Mouse (Mus musculus) forebrain, embryonic 15.5 days (tissue): ENCODE data around the gene Taf1. TPM values are rescaled to one million over a fixed set of nuclear protein-coding genes. Genes with fewer than 3 reads are reported as not detected.

Source experiments
- ATAC-seq: fragments of 200-750 bp; cut with Nextera tagmentation; replicated peaks from 2 replicates; pipeline ENCODE4 v1.8.0; 2017; ENCODE audit warnings: mild to moderate bottlenecking, moderate TSS enrichment, moderate library complexity
- H3K27ac ChIP-seq: fragments of 300-500 bp; sonication (generic); replicated peaks from 2 replicates; pipeline ENCODE4 v1.5.1; 2015; ENCODE audit warnings: mild to moderate bottlenecking, inconsistent platforms
- H3K27me3 ChIP-seq: fragments of 300-500 bp; sonication (generic); 2 replicates; pipeline ENCODE4 v1.6.1; 2015; ENCODE audit warnings: inconsistent platforms
- H3K36me3 ChIP-seq: fragments of 300-500 bp; sonication (generic); 2 replicates; pipeline ENCODE4 v1.6.1; 2015; ENCODE audit warnings: mild to moderate bottlenecking, inconsistent platforms
- H3K4me1 ChIP-seq: fragments of 300-500 bp; sonication (generic); 2 replicates; pipeline ENCODE4 v1.6.1; 2015; ENCODE audit warnings: inconsistent platforms
- H3K4me2 ChIP-seq: fragments of 300-500 bp; sonication (generic); replicated peaks from 2 replicates; pipeline ENCODE4 v1.6.1; 2015; ENCODE audit warnings: mild to moderate bottlenecking, inconsistent platforms
- H3K4me3 ChIP-seq: fragments of 300-500 bp; sonication (generic); 2 replicates; pipeline ENCODE4 v1.5.1; 2015; ENCODE audit warnings: mild to moderate bottlenecking, inconsistent platforms
- H3K9ac ChIP-seq: fragments of 300-500 bp; sonication (generic); replicated peaks from 2 replicates; pipeline ENCODE4 v1.6.1; 2015; ENCODE audit warnings: mild to moderate bottlenecking, inconsistent platforms
- H3K9me3 ChIP-seq: fragments of 300-500 bp; sonication (generic); 2 replicates; pipeline ENCODE4 v1.6.1; 2016; ENCODE audit warnings: inconsistent platforms
- WGBS: fragments of 180-500 bp; shearing (Covaris S2); methylation state at CpG from one replicate; pipeline ENCODE4 v1.1.7; 2015; ENCODE audit warnings: mixed read lengths; 5-methylcytosine and 5-hydroxymethylcytosine counted together
- polyA plus RNA-seq: library from polyadenylated mRNA; unstranded; fragments of >200 nt; fragmentation: Nextera tagmentation; extraction: Ambion mirVana; gene quantifications from 2 replicates; pipeline ENCODE4 v1.2.1, GENCODE M21; 2015

The Taf1 gene
- polyA plus RNA-seq, 1 experiment from 2014 or later, result 17.4 TPM

DNA sequence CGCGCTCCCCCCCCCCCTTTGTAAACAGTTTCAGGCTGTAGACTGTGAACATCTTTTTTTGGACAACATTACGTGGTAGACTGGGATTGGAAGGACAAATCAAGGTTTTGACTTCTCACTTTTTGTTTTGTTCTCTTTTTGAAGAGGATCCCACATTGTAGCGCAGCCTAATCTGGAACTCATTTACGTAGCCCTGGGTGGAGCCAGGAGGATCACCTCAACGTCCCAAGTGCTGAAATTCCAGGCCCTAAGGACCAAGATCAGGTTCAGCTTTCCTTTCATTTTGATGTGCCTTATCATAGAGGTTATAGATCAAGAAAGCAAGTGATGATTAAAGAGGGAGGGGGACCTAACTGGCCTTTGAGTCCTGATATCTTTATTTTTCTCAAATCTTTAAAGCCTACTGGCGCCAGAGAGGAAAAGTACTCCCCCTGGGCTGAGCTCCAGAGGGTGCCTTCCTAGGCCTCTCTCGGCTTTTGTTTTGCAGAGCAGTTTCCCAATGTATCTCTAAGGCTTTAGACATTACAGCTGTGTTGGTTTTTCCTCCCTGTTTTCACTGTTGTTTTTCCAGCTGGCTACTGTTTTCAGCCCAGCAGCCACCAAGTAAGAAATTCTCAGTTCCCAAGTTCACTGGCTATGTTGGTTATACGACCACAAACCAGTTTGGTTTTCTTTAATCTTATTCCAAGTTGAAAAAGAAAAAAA lies 104.4 kb downstream of the Taf1 start:
- Histone ChIP-seq H3K9me3 (no peaks in the 10 kb centered on the region), H3K4me3 (no peak overlapping the region), H3K27ac (no peak overlapping the region), H3K4me1 (no peaks in the 10 kb centered on the region), H3K27me3 (no peaks in the 10 kb centered on the region), H3K36me3 (no peaks in the 10 kb centered on the region), H3K9ac (no peak overlapping the region), H3K4me2 (no peak overlapping the region)
- ATAC-seq, result no peak
- WGBS, result 37% methylated on average over 7 of the region's 9 CpGs

DNA sequence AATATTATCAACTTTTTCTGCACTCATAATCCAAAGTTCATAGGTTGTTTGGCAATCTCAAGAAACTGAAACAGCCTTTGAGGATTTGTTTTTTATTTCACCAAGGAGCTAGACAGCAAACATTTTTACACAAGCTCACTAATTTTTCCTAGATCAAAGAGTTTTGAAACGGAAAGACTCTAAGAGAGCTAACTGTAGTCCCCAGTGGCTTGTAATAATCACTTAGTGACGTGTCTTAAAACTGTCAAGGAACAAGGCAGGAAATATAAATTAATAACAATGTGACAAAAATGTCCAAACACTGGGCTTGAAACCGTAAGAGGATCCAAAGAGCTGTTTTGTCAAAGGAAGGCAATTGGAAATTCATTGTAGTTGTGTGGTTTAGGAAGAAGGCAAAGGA lies 106.3 kb downstream of the Taf1 start:
- WGBS, result 26% methylated on average over 3 of the region's 3 CpGs
- H3K9me3 ChIP-seq, result no peaks in the 10 kb centered on the region
- H3K4me3 ChIP-seq, result peak overlapping the region; percentile 73
- no peaks in the 10 kb centered on the region for H3K36me3 ChIP-seq
- peaks cover 8% of the 10 kb centered on the region for H3K4me1 ChIP-seq
- no peak for ATAC-seq
- H3K27ac ChIP-seq, result no peak overlapping the region
- H3K9ac ChIP-seq, result peak overlapping the region; percentile 44; the same call in 1 of the 2 replicates
- H3K4me2 ChIP-seq, result peak overlapping the region; percentile 42
- no peaks in the 10 kb centered on the region for H3K27me3 ChIP-seq

DNA sequence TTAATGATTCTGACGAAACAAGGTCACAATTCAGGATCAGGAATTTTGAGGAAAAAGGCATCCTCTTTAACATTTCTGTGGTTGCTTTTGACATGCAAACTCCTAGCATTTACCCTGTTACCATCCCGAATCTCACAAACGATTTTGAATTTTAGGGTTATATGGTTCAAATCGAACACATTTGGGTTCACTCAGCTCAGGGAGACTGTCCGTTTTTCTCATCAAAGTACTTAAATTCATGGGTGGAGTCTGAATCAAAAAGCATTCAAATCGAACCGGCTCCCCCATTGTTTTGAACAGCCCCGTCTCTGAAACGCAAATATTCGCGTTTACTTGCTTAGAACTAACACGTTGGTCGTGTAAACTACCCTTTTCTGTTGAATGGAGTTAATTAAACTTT lies 106.8 kb downstream of the Taf1 start:
- 19% methylated on average over 13 of the region's 13 CpGs for WGBS
- H3K4me3 ChIP-seq, result peak overlapping the region; percentile 73
- H3K27me3 ChIP-seq, result no peaks in the 10 kb centered on the region
- peak; percentile 9; the same call in 1 of the 2 replicates for ATAC-seq
- H3K4me2 ChIP-seq, result peak overlapping the region; percentile 42
- H3K9me3 ChIP-seq, result no peaks in the 10 kb centered on the region
- 0 out of 2 replicates have a peak overlapping the region, but pooled peaks have one; percentile 94 for H3K27ac ChIP-seq
- H3K36me3 ChIP-seq, result no peaks in the 10 kb centered on the region
- H3K4me1 ChIP-seq, result peaks cover 10% of the 10 kb centered on the region
- peak overlapping the region; percentile 44 for H3K9ac ChIP-seq

DNA sequence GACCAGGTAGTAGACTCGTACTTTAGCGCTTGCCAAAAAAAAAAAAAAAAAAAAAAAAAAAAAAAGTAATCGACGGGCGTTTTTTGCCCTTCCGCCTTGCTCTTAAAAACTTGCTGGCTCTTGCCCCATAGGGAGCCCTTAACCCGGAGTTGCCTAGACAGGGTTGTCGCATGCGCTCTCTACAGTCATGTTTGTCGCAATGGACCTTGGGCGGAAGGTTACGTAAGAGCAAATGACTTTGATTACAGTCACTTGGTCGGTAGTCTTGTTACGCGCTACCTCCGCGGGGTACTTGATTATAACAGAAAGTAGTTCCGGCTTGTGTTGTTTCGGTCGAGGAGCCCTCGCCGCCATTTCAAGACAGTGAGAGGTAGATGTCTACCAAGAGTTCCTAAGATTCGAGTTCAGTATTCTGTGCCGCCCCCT lies 107.2 kb downstream of the Taf1 start, which contains the start of gene Ogt:
Ogt (plus strand) TSS at position 320 of the 426 bp plus-strand sequence.
- no peaks in the 10 kb centered on the region for H3K27me3 ChIP-seq
- H3K9me3 ChIP-seq, result no peaks in the 10 kb centered on the region
- peak within 1 kb of the TSS; percentile 72 for H3K9ac ChIP-seq
- H3K4me3 ChIP-seq, result peak within 1 kb of the TSS; percentile 73
- peak within 1 kb of the TSS; percentile 45 for H3K4me2 ChIP-seq
- ATAC-seq, result peak; percentile 96
- H3K4me1 ChIP-seq, result peaks cover 10% of the 10 kb centered on the region
- WGBS, result 12% methylated on average over 24 of the region's 24 CpGs
- H3K36me3 ChIP-seq, result no peaks in the 10 kb centered on the region
- peak within 1 kb of the TSS; percentile 94 for H3K27ac ChIP-seq

DNA sequence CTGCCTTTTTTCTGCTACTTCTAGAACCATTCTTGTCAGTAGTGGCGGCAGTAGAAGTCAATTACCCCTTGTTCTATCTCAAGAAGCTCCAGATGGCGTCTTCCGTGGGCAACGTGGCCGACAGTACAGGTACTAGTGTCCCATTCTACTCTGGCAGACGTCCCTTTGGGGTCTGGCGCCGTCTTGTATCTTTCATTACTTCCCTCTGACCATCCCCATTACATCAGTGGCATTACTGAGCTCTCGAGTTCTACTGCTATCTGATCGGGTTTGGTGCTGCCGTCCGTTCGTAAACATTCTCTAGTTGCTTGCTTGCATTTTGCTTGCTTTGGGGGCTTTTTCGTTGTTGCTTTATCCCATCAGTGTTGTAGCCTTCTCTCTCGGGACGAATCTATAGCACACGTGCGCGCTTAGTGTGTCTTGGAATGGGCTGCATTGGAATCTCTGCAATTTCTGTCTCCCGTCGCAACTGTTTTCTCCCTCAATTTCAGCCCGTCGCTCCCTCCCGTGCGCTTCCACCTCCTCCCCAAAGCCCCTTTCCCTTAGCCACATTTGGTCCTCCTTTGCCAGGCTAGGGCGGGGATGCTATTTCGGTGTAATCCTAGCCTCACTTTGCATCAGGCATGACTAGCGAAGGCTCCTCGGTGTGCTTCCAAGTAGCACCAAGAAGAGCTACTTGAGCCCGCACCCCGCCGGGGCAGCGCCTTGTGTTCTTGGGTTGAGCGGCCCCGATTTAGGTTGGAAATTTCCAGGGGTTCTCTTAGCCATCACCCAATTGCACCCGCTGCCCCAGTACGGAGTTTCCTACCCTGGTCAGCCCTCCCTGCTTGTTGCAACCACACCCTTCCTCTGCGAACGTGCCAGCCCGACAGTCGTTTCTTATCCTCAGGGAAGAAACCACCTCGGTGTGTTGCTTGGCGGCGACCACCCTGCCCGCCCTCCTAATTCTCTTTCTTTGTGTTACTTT lies 107.9 kb downstream of the Taf1 start:
- ATAC-seq, result peak; percentile 67
- Histone ChIP-seq H3K9me3 (no peaks in the 10 kb centered on the region), H3K27me3 (no peaks in the 10 kb centered on the region), H3K36me3 (no peaks in the 10 kb centered on the region; the same call in 1 of the 2 replicates), H3K4me3 (peak overlapping the region; percentile 73), H3K4me2 (peak overlapping the region; percentile 45), H3K4me1 (peaks cover 10% of the 10 kb centered on the region), H3K27ac (peak overlapping the region; percentile 94), H3K9ac (peak overlapping the region; percentile 72)
- WGBS, result 17% methylated on average over 45 of the region's 45 CpGs

DNA sequence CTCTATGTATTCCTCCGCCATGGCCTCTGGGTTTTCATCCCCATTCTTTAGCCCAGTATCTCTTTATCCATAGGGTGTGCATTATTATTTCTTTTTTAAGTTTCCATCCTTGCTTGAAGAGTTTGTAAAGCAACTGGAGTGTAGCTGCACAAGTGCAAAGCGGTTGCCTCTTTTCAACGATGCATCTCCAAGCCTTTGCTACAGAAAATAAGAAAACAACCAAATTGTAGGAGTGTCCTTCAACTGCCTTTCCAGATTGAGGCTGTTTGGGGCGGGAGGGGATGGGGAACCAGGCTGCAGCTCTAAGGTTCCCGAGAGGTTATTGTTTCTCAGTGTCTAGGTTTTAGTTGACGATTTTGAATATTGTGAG lies 108.6 kb downstream of the Taf1 start:
- Histone ChIP-seq H3K27ac (peak overlapping the region; percentile 94), H3K4me3 (peak overlapping the region; percentile 73), H3K4me2 (peak overlapping the region; percentile 45), H3K9ac (peak overlapping the region; percentile 72), H3K27me3 (no peaks in the 10 kb centered on the region), H3K4me1 (peaks cover 10% of the 10 kb centered on the region), H3K9me3 (no peaks in the 10 kb centered on the region), H3K36me3 (no peaks in the 10 kb centered on the region; the same call in 1 of the 2 replicates)
- 23% methylated on average over 6 of the region's 6 CpGs for WGBS
- no peak for ATAC-seq

DNA sequence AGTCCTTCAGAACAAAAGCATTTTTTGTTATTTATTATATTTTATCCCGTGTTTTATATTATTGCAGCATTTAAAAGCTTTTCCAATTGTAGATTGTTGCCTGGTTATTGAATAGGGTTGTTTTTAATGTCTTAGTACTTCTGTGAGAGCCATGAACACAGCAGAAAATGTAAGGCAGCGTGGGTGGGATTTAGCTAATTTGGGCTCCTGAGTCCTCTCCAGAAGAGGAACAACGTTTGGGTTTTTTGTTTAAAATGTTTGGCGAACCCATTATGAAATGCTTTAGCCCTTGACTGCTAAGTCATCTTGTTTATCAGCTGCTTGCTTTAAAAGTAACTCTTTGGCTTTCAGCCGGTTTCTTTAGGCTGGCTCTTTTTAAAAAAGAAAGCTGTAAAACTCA lies 109.6 kb downstream of the Taf1 start:
- peaks cover 14% of the 10 kb centered on the region for H3K4me1 ChIP-seq
- H3K36me3 ChIP-seq, result no peaks in the 10 kb centered on the region; the same call in 1 of the 2 replicates
- H3K9me3 ChIP-seq, result no peaks in the 10 kb centered on the region
- H3K27ac ChIP-seq, result no peak overlapping the region
- no peak for ATAC-seq
- peak overlapping the region; percentile 72 for H3K9ac ChIP-seq
- WGBS, result 24% methylated on average over 5 of the region's 5 CpGs
- H3K4me2 ChIP-seq, result peak overlapping the region; percentile 45
- H3K4me3 ChIP-seq, result peak overlapping the region; percentile 73
- H3K27me3 ChIP-seq, result no peaks in the 10 kb centered on the region

DNA sequence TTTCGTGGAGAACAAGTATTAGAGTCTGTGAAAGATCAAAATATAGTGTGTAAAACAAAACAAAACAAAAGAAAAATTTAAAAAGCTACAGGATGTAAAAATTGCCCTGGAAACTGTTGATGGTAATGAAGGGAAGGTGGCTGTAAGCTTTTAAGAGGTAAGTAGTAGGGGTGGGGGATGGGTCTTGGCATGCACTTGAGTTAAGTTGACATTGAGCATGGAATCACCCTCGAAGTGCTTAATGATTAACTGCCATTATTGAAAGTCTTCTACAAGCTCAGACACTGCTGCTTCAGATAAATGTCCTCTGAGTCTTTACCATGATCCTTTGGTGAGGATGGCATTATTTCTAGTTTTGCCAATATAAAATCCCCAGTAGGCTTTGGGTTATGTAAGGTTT lies 112.8 kb downstream of the Taf1 start:
- Histone ChIP-seq H3K27me3 (no peaks in the 10 kb centered on the region), H3K27ac (no peak overlapping the region), H3K4me3 (no peak overlapping the region), H3K36me3 (no peaks in the 10 kb centered on the region; the same call in 1 of the 2 replicates), H3K9me3 (no peaks in the 10 kb centered on the region), H3K4me2 (no peak overlapping the region), H3K9ac (no peak overlapping the region), H3K4me1 (peaks cover 18% of the 10 kb centered on the region)
- 65% methylated on average over 2 of the region's 2 CpGs for WGBS
- ATAC-seq, result no peak

DNA sequence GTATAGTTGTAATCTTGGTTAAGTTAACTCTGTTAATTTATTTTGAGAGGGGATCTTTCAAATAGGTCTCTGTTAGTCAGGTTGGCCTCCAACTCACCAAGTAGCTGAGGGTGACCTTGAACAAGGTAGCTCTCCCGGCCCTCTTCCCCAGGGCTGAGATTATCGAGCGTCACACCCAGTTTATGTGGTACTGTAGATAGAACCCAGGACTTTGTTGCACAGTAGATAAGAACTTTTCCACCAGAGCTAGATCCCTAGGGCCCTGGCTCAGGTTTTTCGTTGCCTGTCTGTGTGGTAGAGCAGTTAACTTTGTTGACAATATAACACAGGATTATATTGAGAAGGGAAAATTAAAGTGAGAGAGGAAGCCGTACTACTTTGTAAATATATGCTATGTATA lies 114.1 kb downstream of the Taf1 start:
- no peak for ATAC-seq
- H3K4me2 ChIP-seq, result no peak overlapping the region
- no peak overlapping the region for H3K4me3 ChIP-seq
- peaks cover 18% of the 10 kb centered on the region for H3K4me1 ChIP-seq
- H3K36me3 ChIP-seq, result no peaks in the 10 kb centered on the region; the same call in 1 of the 2 replicates
- no peaks in the 10 kb centered on the region for H3K9me3 ChIP-seq
- H3K9ac ChIP-seq, result no peak overlapping the region
- WGBS, result 89% methylated on average over 5 of the region's 5 CpGs
- no peaks in the 10 kb centered on the region for H3K27me3 ChIP-seq
- H3K27ac ChIP-seq, result no peak overlapping the region

Other genes starting within 250 kb of the Taf1 start
- gene Nlgn3, start 233.6 kb upstream of the Taf1 start, polyA plus RNA-seq, result 53.6 and 55.8 TPM in 2 replicates
- 0.29 and 0.60 TPM in 2 replicates for gene Gjb1, start 156.4 kb upstream of the Taf1 start, polyA plus RNA-seq
- gene Zmym3, start 111.9 kb upstream of the Taf1 start, polyA plus RNA-seq, result 61.9 and 63.1 TPM in 2 replicates
- gene Nono, start 103.4 kb upstream of the Taf1 start, polyA plus RNA-seq, result 459 and 484 TPM in 2 replicates
- gene Itgb1bp2, start 83.6 kb upstream of the Taf1 start, polyA plus RNA-seq, result 1.8 and 2.6 TPM in 2 replicates
- gene Ogt, start 107.3 kb downstream of the Taf1 start, polyA plus RNA-seq, result 231 and 232 TPM in 2 replicates
- 0.22 TPM in 1 of 2 replicates, not detected in the other for gene Cxcr3, start 201.5 kb downstream of the Taf1 start, polyA plus RNA-seq